Mouse (Mus musculus) adrenal gland, adult 8-10 months (tissue): ENCODE measurements around the gene Sp2. TPM values are rescaled to one million over a fixed set of nuclear protein-coding genes. Genes with fewer than 3 reads are reported as not detected.

ENCODE experiments used
- DNase-seq: peaks from one replicate; pipeline ENCODE4 v3.0.0; 2022
- total RNA-seq, 4 experiments: library from RNA; stranded (reverse); gene quantifications; 2 replicates each; pipeline ENCODE4 v1.2.4; 2022

The Sp2 gene
- total RNA-seq, 4 experiments from 2014 or later: 13.8 to 21.0 (median 16.4) TPM

GRCm38 (mm10) chr11:96995836-96996772 is 13.3 kb upstream of the Sp2 start:
- no peak for DNase-seq

- no peak for DNase-seq
Observed at GRCm38 (mm10) chr11:96995031-96995430, 12.3 kb upstream of the Sp2 start.

GRCm38 (mm10) chr11:96992722-96993311 is 10.1 kb upstream of the Sp2 start:
- DNase-seq: no peak

- no peak for DNase-seq
Observed at GRCm38 (mm10) chr11:96991501-96991900, 8.7 kb upstream of the Sp2 start.

GRCm38 (mm10) chr11:96987873-96988655 is 5.3 kb upstream of the Sp2 start:
- no peak for DNase-seq

- no peak for DNase-seq
Observed at GRCm38 (mm10) chr11:96986463-96986862, 3.7 kb upstream of the Sp2 start.

GRCm38 (mm10) chr11:96984903-96985302 is 2.1 kb upstream of the Sp2 start:
- DNase-seq: no peak

GRCm38 (mm10) chr11:96982355-96982754 is 404 bp downstream of the Sp2 start:
- DNase-seq: peak; percentile 67

- no peak for DNase-seq
Observed at GRCm38 (mm10) chr11:96981461-96981860, 1.3 kb downstream of the Sp2 start.

- DNase-seq: no peak
Observed at GRCm38 (mm10) chr11:96980021-96980420, 2.7 kb downstream of the Sp2 start.

GRCm38 (mm10) chr11:96979329-96979728 is 3.4 kb downstream of the Sp2 start:
- DNase-seq: no peak

- DNase-seq: no peak
Observed at GRCm38 (mm10) chr11:96978401-96979246, 4.1 kb downstream of the Sp2 start.

- DNase-seq: peak; percentile 99
Observed at GRCm38 (mm10) chr11:96977606-96978400, 5.0 kb downstream of the Sp2 start.

GRCm38 (mm10) chr11:96976911-96977591 is 5.7 kb downstream of the Sp2 start:
- no peak for DNase-seq

- DNase-seq: no peak
Observed at GRCm38 (mm10) chr11:96976379-96976687, 6.4 kb downstream of the Sp2 start.

- no peak for DNase-seq
Observed at GRCm38 (mm10) chr11:96975511-96976378, 7.0 kb downstream of the Sp2 start.

- DNase-seq: no peak
Observed at GRCm38 (mm10) chr11:96974813-96975212, 7.9 kb downstream of the Sp2 start.

- DNase-seq: no peak
Observed at GRCm38 (mm10) chr11:96973426-96973964, 9.3 kb downstream of the Sp2 start.

- DNase-seq: no peak
Observed at GRCm38 (mm10) chr11:96972906-96973305, 9.9 kb downstream of the Sp2 start.
